Mouse (Mus musculus): ENCODE results near the gene Kcmf1. TPM values are rescaled to one million over a fixed set of nuclear protein-coding genes. Genes with fewer than 3 reads are reported as not detected.
"Not testable (repeated sequence)": the region's sequence is repeated elsewhere in the genome, so short reads cannot be mapped to it uniquely, and the experiment has no call there.

The Kcmf1 gene
- total and polyA plus RNA-seq, 3 experiments, result 77.9 to 217 (median 108) TPM

GRCm38 (mm10) chr6:72899201-72899780, 488 bp downstream of the Kcmf1 start:
- DNase-seq, result no peak

DNA sequence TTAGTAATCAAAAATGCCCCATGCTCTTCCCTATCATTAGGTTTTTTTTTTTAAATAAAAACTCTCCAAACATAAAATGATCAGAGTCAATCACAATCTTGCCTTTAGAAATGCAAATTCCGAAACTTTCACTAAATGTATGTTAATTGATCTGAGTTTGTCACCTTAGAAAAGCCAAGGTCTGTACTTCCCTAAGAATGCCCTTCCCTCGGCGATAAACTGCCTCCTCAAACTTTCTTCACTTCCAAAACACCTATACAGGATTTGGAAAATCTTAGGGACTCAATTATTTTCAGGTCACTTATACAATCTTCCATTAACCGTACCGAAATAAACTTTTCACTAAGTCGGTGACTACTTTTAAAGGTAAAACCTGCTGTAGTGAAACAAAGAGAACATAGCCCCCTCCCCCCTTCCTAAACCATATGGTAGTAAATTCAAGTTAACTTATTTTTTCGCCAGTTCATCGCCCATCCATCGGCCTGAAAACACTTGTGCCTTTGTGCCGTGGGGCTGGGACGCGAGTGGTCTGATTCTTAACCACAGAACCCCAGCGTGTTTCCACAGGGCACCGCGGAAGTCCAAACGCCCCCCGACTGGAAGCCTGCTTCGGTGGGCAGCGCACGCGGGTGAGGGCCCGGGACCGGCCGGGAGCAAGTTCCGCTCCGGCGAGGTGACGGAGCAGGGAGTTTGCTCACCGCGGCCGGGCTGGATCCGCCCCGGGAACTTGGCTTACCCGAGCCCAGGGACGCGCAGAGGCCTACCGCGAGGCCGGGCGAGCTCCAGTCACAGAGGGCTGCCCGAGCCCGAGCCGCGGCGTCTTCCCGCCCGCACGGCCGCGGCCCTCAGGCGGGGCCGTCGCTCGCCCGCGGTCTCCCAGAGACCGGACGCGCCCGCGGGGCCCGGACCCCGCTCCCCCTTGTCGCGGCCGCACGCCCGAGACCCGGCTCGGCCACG, 1.3 kb downstream of the Kcmf1 start:
- DNase-seq, result peak; percentile 81

- DNase-seq, result no peak
These were observed 4.8 kb downstream of the Kcmf1 start for GRCm38 (mm10) chr6:72895000-72895399.

- DNase-seq, result no peak
These were observed 8.5 kb downstream of the Kcmf1 start for GRCm38 (mm10) chr6:72891238-72891637.

DNA sequence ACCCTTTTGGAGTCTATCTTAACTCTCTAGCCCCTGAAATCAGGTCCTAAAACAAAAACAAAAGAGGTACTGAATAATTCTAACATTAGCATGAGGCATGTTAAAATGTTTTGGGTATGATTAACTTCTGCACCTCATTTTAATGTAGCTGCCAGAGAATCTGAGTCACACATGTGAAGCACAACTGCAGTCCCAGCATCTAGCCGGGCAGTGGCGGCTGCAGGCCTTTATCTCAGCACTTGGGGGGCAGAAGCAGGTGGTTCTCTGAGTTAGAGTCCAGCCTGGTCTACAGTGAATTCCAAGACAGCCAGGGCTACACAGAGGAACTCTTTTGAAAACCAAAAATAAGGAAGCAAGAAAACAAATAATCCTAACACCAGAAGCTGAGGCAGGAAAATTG, 11.1 kb downstream of the Kcmf1 start:
- no peak for DNase-seq

- DNase-seq, result no peak
These were observed 14.5 kb downstream of the Kcmf1 start for GRCm38 (mm10) chr6:72885268-72885667.

GRCm38 (mm10) chr6:72884767-72885166, 15.0 kb downstream of the Kcmf1 start:
- DNase-seq, result no peak

DNA sequence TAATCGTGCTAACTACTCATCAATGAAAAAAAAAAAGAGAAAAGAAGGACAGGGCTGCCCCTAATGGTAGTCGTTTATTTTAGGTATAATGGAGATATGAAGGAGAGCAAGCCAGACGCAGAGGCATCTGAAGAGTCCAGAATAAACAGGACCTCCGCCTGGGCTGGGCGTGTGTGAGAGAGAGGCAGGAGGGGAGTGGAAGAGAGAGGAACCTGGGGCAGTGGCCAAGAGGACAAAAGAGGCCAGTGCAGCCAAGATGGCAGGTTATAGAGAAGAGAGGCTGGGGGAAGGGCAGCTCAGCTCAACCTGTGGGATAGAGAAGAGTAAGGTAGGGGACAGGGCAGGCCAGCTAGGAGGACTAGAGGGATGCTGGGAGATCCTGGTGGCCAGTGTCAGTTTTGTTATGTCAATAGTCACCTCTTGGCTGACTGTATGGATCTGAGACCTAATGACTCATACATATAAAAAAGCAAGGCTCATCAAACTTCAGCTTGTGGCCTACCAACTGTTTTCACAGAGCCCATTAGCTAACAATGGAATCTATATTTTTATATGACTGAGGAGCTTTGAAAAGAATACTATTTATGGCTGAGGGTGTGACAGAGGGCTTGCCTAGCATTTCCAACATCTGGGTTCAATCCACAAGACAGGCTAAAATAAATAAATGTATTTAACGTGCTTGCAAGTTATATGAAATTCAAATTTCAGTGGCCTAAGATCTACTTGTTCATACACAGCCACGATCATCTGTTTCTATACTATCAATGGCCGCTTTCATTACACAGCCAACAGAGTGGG, 16.9 kb downstream of the Kcmf1 start:
- DNase-seq, result no peak

DNA sequence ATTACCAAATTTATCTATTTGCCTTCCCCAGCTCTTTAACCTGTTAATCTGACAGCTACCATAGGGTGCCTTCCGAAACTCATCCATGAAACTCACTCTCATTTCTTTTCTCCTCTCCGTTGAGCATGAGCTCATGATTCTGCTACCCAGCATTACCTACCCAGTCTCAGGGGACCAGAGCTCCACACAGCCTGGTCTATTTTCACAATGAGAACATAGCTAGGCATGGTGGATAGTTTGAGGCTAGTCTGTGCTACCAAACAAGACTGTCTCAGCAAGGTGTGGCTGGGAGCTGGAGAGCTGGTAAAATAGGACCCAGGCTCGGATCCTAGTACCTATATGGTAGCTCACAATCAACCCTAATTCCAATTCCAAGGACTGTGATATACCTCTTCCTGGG, 17.6 kb downstream of the Kcmf1 start:
- no peak for DNase-seq

DNA sequence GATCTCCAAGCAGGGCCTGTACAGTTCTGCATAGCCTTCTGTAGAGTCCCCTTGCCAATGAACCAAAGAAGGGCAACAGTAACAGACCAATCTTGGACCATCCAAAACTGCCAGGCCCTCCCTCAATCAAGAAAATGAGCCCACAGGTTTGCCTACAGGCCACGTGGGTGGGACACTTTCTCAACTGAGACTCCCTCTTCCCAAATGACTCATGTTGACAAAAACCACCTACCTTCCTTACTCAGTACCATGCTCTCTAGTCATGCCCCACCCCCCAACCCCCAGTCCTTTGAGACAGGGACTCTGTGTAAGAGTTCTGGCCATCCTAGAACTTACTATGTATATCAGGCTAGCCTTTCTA, 18.2 kb downstream of the Kcmf1 start:
- no peak for DNase-seq

GRCm38 (mm10) chr6:72880913-72881618, 18.7 kb downstream of the Kcmf1 start:
- DNase-seq, result no peak

DNA sequence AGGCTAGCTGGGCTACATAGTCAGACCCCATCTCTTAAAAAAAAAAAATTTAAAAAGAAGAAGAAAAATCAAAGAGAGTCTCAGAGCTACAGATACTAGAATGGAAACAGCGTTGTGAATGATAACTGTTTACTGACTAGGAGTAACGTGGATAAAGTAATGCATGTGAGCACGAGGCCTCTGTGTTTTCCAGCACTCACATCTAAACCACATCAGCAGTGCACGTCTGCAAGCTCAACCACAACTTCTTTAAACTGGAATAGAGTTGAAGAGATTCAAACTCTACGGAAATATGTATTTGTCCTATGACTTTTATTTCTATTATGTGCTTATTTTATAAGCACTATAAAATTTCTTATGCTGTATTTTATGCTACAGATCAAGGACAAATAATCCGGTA, 23.1 kb downstream of the Kcmf1 start:
- DNase-seq, result no peak

DNA sequence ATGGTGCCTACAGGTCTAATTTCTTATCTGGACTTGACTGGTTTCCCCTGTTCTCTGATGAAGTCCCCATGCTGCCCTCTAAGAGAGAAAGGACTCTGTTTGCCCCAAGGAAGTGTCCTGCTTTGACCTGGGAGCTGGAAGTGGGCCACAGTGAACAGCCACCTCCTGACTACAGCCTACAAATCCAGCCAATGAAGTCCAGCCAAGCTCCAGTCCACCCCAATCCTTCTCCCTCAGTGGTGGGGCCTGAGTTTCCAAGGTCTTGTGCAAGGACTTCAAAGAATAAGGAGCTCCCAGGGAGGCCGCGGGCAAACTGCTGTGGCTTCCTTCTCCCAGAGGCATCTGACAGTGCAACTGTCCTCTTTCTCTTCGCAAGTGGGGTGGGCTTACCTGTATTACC, 26.4 kb downstream of the Kcmf1 start:
- peak; percentile 83 for DNase-seq

- DNase-seq, result no peak
These were observed 27.5 kb downstream of the Kcmf1 start for GRCm38 (mm10) chr6:72872276-72872675.

- DNase-seq, result peak; percentile 46
These were observed 30.2 kb downstream of the Kcmf1 start for GRCm38 (mm10) chr6:72869601-72870000.

GRCm38 (mm10) chr6:72868688-72869087, 31.1 kb downstream of the Kcmf1 start:
- peak; percentile 52 for DNase-seq

- peak; percentile 63 for DNase-seq
These were observed 32.0 kb downstream of the Kcmf1 start for GRCm38 (mm10) chr6:72867746-72868145.

DNA sequence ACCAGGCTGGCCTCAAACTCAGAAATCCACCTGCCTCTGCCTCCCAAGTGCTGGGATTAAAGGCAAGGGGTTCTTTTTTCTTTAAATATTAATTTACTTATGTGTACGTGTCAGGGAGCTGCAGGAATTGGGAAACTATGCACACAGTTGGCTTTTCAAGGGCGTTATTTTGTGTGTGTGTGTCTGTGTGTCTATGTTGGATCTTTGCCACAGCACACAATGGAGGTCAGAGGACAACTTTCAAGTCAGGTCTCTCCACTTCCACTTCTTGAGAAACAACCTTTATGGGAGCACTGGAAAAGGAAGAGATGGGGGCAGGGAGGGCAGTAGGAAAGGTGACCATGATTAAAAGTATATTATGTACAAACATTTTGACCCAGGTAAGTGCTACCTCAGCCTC, 33.5 kb downstream of the Kcmf1 start:
- DNase-seq, result no peak

DNA sequence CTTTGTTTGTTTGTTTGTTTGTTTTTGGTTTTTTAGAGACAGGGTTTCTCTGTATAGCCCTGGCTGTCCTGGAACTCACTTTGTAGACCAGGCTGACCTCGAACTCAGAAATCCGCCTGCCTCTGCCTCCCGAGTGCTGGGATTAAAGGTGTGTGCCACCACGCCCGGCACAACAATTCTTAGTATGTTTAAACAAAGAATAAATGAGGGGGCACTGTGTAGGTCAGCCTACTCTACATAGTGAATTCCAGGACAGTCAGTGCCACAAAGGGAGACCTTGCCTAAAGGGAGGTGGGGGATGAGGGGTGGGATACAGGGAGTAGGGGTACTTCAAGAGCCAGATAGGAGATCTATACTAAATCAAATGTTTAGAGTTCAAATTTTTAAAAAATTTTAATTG, 37.1 kb downstream of the Kcmf1 start:
- DNase-seq, result not testable (repeated sequence)

DNA sequence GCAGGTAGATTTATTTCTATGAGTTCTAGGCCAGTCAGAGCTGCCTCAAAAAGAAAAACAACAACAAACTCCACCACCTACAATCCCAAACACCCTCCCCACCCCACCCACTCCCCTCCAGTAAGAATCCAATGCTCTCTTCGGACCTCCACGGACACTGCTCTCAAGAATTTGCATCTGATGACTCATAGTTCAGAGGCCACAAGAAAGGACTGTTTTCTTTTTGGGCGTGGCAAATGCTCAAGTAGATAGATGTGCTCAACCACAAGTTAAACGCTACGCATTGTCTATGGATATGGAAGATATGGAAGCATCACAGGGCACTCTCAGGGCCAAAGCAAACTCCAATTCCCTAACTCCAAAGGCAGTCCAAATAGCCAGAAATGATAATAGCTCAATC, 45.5 kb downstream of the Kcmf1 start:
- no peak for DNase-seq

GRCm38 (mm10) chr6:72852180-72852579, 47.6 kb downstream of the Kcmf1 start:
- no peak for DNase-seq

GRCm38 (mm10) chr6:72851633-72852032, 48.1 kb downstream of the Kcmf1 start:
- no peak for DNase-seq
